Mouse (Mus musculus) forebrain, embryonic 14.5 days (tissue): Measurements from ENCODE around the gene Esam. TPM values are rescaled to one million over a fixed set of nuclear protein-coding genes. Genes with fewer than 3 reads are reported as not detected.

ENCODE experiments used
- ATAC-seq: fragments of 200-750 bp; cut with Nextera tagmentation; 2 replicates; pipeline ENCODE4 v1.8.0; 2017; ENCODE audit warnings: mild to moderate bottlenecking, moderate library complexity
- DNase-seq: peaks from one replicate; pipeline ENCODE4 v3.0.0-alpha.2; 2015; ENCODE audit warnings: low spot score
- H3K27ac ChIP-seq: fragments of 300-500 bp; sonication (generic); 2 replicates; pipeline ENCODE4 v1.5.1; 2014; ENCODE audit warnings: low read depth, mild to moderate bottlenecking, control low read depth, low read length, moderate library complexity
- H3K27me3 ChIP-seq: fragments of 300-500 bp; sonication (generic); replicated peaks from 2 replicates; pipeline ENCODE4 v1.6.1; 2014; ENCODE audit warnings: low read length, control low read depth, mixed read lengths; ENCODE audit not compliant: control insufficient read depth, insufficient read depth
- H3K36me3 ChIP-seq: fragments of 300-500 bp; sonication (generic); 2 replicates; pipeline ENCODE4 v1.6.1; 2014; ENCODE audit warnings: low read length, control low read depth; ENCODE audit not compliant: control insufficient read depth, insufficient read depth
- H3K4me1 ChIP-seq: fragments of 300-500 bp; sonication (generic); 2 replicates; pipeline ENCODE4 v1.6.1; 2014; ENCODE audit warnings: antibody characterized with exemption, low read length, control low read depth; ENCODE audit not compliant: control insufficient read depth, insufficient read depth
- H3K4me2 ChIP-seq: fragments of 300-500 bp; sonication (generic); 2 replicates; pipeline ENCODE4 v1.6.1; 2014; ENCODE audit warnings: mild to moderate bottlenecking, control low read depth, low read length
- H3K4me3 ChIP-seq: fragments of 300-500 bp; sonication (generic); 2 replicates; pipeline ENCODE4 v1.5.1; 2014; ENCODE audit warnings: low read depth, low read length, control low read depth
- H3K9ac ChIP-seq: fragments of 300-500 bp; sonication (generic); 2 replicates; pipeline ENCODE4 v1.6.1; 2014; ENCODE audit warnings: mild to moderate bottlenecking, low read length, control low read depth, moderate library complexity
- H3K9me3 ChIP-seq: fragments of 300-500 bp; sonication (generic); replicated peaks from 2 replicates; pipeline ENCODE4 v1.6.1; 2016; ENCODE audit warnings: low read length, control low read depth, mixed read lengths; ENCODE audit not compliant: control insufficient read depth
- WGBS: fragments of 180-500 bp; shearing (Covaris S2); extraction: QIAGEN DNeasy Blood & Tissue Kit; methylation state at CpG from one replicate; pipeline ENCODE4 v1.1.7; 2014; 5-methylcytosine and 5-hydroxymethylcytosine counted together
- polyA plus RNA-seq: library from polyadenylated mRNA; unstranded; fragments of >200 nt; fragmentation: Nextera tagmentation; extraction: Ambion mirVana; gene quantifications from 2 replicates; pipeline ENCODE4 v1.2.1, GENCODE M21; 2014

Esam gene
- polyA plus RNA-seq, 1 experiment from 2014 or later = 32.9 TPM

DNA sequence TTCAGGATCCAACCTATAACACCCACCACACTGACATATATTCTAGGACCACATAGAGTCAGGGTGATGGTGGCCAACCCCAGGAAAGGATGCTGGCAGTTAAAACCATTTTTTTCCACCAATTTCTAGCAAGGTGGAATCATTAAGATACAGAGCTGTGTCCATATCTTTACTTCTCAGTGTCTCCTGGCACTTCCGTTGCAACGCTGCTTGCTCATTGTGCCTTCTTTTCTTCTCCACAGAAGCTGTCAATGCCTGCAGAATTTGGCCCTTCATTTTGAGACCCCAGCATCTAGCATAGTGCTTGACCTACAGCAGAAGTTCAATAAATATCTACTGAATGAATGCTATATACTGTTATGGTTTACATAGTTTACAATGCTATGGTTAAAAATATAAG is 39.1 kb downstream of the Esam start:
- Histone ChIP-seq H3K9me3 (no peaks in the 10 kb centered on the region), H3K27ac (no peak overlapping the region), H3K36me3 (no peaks in the 10 kb centered on the region), H3K4me2 (no peak overlapping the region), H3K27me3 (no peaks in the 10 kb centered on the region), H3K9ac (no peak overlapping the region), H3K4me1 (peaks cover 7% of the 10 kb centered on the region; the same call in 1 of the 2 replicates), H3K4me3 (no peak overlapping the region)
- WGBS = 93% methylated on average over 2 of the region's 2 CpGs
- no peak for DNase-seq
- ATAC-seq = no peak

- Histone ChIP-seq H3K27ac (no peak overlapping the region), H3K4me2 (no peak overlapping the region), H3K9ac (no peak overlapping the region), H3K4me3 (no peak overlapping the region), H3K4me1 (peaks cover 7% of the 10 kb centered on the region; the same call in 1 of the 2 replicates), H3K9me3 (no peaks in the 10 kb centered on the region), H3K36me3 (no peaks in the 10 kb centered on the region), H3K27me3 (no peaks in the 10 kb centered on the region)
- ATAC-seq (no peak), DNase-seq (no peak)
- 56% methylated on average over 5 of the region's 5 CpGs for WGBS
These were observed 39.6 kb downstream of the Esam start for GRCm38 (mm10) chr9:37567454-37567853.

- H3K27ac ChIP-seq = no peak overlapping the region
- H3K4me3 ChIP-seq = no peak overlapping the region
- ATAC-seq = 0 out of 2 replicates have a peak, but pooled peaks have one; percentile 20
- H3K4me1 ChIP-seq = peaks cover 7% of the 10 kb centered on the region; the same call in 1 of the 2 replicates
- no peaks in the 10 kb centered on the region for H3K27me3 ChIP-seq
- no peak overlapping the region for H3K9ac ChIP-seq
- DNase-seq = no peak
- no peak overlapping the region for H3K4me2 ChIP-seq
- no peaks in the 10 kb centered on the region for H3K36me3 ChIP-seq
- no peaks in the 10 kb centered on the region for H3K9me3 ChIP-seq
- 57% methylated on average over 15 of the region's 15 CpGs for WGBS
These were observed 40.2 kb downstream of the Esam start for GRCm38 (mm10) chr9:37567892-37568604.

GRCm38 (mm10) chr9:37568605-37569214 is 40.8 kb downstream of the Esam start:
- 37% methylated on average over 4 of the region's 4 CpGs for WGBS
- Histone ChIP-seq H3K36me3 (no peaks in the 10 kb centered on the region), H3K9me3 (no peaks in the 10 kb centered on the region), H3K4me1 (peaks cover 7% of the 10 kb centered on the region; the same call in 1 of the 2 replicates), H3K27ac (no peak overlapping the region), H3K27me3 (no peaks in the 10 kb centered on the region), H3K4me3 (no peak overlapping the region), H3K4me2 (no peak overlapping the region), H3K9ac (no peak overlapping the region)
- ATAC-seq = 0 out of 2 replicates have a peak, but pooled peaks have one; percentile 23
- DNase-seq = no peak

GRCm38 (mm10) chr9:37569231-37569835 is 41.5 kb downstream of the Esam start:
- DNase-seq = no peak
- H3K4me2 ChIP-seq = no peak overlapping the region
- no peak overlapping the region for H3K27ac ChIP-seq
- H3K36me3 ChIP-seq = no peaks in the 10 kb centered on the region
- no peak for ATAC-seq
- WGBS = 78% methylated on average over 2 of the region's 2 CpGs
- no peak overlapping the region for H3K4me3 ChIP-seq
- no peak overlapping the region for H3K9ac ChIP-seq
- peaks cover 7% of the 10 kb centered on the region; the same call in 1 of the 2 replicates for H3K4me1 ChIP-seq
- no peaks in the 10 kb centered on the region for H3K27me3 ChIP-seq
- no peaks in the 10 kb centered on the region for H3K9me3 ChIP-seq

- WGBS = 68% methylated on average over 3 of the region's 3 CpGs
These were observed 44.5 kb downstream of the Esam start for GRCm38 (mm10) chr9:37572204-37572876.

DNA sequence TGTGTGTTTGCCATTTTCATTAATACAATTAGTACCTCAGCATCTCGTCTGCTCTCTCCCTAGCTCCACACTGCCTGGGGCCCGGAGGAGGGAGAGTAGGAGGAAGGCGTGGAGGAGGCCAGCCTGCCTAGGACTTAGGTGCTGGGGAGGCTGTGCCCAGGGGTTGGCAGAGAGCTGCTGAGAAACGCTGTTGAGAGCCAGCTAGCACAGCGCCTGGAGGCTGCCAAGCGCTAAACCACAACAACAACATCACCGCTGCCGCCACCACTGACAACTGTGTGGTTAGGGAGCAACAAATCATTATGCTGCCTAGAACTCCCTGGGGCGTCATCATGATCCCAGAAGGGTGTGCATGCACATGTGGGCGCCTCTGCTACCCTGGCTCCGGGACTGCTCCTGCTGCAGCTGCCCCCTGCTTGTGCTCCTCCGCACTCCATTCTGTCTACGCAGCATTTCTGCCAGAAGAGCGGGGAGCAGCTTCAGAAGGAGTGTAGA is 48.6 kb downstream of the Esam start:
- no peaks in the 10 kb centered on the region for H3K36me3 ChIP-seq
- no peaks in the 10 kb centered on the region for H3K27me3 ChIP-seq
- 32% methylated on average over 14 of the region's 14 CpGs for WGBS
- peak overlapping the region; percentile 34 for H3K4me2 ChIP-seq
- H3K4me3 ChIP-seq = no peak overlapping the region
- DNase-seq = peak; percentile 62
- H3K4me1 ChIP-seq = peaks cover 7% of the 10 kb centered on the region; the same call in 1 of the 2 replicates
- H3K9me3 ChIP-seq = no peaks in the 10 kb centered on the region
- peak overlapping the region; percentile 8; the same call in 1 of the 2 replicates for H3K9ac ChIP-seq
- ATAC-seq = peak; percentile 86
- peak overlapping the region; percentile 71 for H3K27ac ChIP-seq

More at GRCm38 (mm10) chr9:37572204-37572876, 44.5 kb downstream of the Esam start:
- Histone ChIP-seq H3K4me1 (peaks cover 14% of the 10 kb centered on the region; the same call in 1 of the 2 replicates), H3K27ac (no peak overlapping the region), H3K36me3 (no peaks in the 10 kb centered on the region), H3K9ac (no peak overlapping the region), H3K27me3 (no peaks in the 10 kb centered on the region), H3K9me3 (no peaks in the 10 kb centered on the region), H3K4me2 (no peak overlapping the region), H3K4me3 (no peak overlapping the region)
- DNase-seq (no peak), ATAC-seq (no peak)

DNA sequence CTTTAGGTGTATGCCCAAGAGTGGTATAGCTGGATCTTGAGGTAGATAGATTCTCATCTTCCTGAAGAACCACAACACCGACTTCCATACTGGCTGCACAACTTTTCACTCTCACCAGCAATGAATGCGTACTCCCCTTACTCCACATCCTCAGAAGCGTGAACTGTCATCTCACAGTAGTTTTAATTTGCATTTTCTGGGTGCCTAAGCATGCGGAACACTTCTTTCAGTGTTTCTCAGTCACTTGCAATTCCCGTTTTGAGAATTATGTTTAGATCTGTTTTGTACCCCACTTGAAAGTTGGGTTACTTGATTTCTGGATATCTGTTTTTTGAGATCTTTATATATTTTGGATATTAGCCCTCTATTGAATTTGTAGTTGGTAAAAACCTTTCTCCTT is 55.7 kb downstream of the Esam start:
- DNase-seq (no peak), ATAC-seq (no peak)
- H3K9ac ChIP-seq = no peak overlapping the region
- H3K4me1 ChIP-seq = no peaks in the 10 kb centered on the region
- H3K9me3 ChIP-seq = no peaks in the 10 kb centered on the region
- H3K4me2 ChIP-seq = no peak overlapping the region
- WGBS = 85% methylated on average over 5 of the region's 5 CpGs
- no peaks in the 10 kb centered on the region for H3K27me3 ChIP-seq
- H3K27ac ChIP-seq = no peak overlapping the region
- H3K4me3 ChIP-seq = no peak overlapping the region
- no peaks in the 10 kb centered on the region for H3K36me3 ChIP-seq
